Mouse (Mus musculus): ENCODE measurements around the gene Madcam1.
A peak's percentile ranks its signal among the peaks of the same experiment; 100 is the strongest.

Madcam1 gene

DNA sequence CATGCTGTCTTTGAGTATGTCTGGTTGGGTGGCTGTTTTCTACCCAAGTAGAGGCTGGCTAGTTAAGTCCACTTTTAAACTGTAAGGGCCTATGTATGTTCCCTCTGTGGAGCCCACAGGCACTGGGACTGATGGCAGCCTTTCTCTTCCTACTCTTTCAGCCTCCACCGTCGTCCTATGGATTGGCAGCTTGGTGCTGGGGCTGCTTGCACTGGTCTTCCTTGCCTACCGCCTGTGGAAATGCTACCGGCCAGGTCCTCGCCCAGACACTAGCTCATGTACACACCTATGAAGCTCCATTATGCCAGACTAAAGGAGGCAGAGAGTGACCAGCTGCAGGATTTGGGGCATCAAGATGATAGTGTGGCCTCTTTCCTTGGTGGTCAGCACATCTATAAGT, 3.7 kb downstream of the Madcam1 start:
- no peak for DNase-seq (ENCODE audit: low spot score)

DNA sequence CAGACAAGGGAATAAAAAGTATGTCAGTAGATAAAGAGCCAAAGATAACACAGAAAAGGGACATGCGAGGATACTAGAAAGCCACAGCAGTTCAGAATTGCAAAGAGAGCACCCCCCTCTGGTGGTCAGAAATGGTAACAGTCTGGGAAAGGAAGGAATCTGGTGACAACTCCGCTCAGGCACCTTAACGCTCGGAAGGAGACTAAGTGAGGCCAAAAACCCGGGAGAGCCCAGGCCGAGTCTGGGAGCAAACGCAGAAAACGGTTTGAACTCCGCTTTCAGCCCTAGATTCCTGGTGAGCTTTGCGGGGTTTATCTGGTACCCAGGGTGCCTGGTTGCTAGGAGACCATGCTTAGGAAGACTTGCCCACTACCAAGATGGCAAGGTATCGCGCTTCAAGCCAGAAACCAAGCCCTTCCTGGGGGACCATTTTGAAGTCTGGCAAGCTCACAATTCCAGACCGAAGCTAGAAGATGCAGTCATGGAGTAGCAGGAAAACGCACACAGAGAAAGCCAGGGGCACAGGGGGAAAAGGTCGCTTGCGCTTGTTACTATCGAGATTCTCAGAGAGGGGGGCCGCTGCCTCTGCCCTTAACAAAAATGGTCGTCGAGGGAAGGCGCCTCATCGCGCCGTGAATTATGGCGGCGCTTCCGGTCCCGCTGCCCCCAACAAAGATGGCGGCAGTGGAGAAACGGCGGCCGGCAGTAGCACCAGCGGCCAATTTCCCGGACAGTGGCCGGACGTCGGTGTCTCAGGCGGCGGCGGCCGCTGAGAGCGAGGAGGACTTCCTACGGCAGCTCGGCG, 4.6 kb downstream of the Madcam1 start, which contains the start of gene Tpgs1:
TSS of gene Tpgs1 (plus strand) at position 599 of the 805 bp plus-strand sequence.
- DNase-seq (ENCODE audit: low spot score), result peak; percentile 89

DNA sequence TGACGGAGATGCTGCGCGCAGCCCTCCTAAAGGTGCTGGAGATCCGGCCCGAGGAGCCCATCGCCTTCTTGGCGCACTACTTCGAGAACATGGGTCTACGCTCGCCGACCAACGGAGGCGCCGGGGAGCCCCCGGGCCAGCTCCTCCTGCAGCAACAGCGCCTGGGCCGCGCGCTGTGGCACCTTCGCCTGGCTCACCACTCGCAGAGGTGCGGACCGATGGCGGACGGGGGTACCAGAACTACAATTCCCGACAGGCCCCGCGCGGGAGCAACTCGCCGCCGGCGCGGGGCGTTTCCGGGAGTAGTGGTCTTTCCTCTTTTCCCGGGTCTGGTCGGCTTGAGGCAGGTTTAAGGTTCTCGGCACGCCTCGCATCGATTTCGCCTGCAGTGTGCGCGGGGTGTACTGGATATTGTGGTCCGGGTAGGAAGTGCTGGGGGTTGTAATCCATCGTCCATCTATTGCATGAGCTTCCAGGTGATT, 5.3 kb downstream of the Madcam1 start:
- DNase-seq (ENCODE audit: low spot score), result peak; percentile 90

DNA sequence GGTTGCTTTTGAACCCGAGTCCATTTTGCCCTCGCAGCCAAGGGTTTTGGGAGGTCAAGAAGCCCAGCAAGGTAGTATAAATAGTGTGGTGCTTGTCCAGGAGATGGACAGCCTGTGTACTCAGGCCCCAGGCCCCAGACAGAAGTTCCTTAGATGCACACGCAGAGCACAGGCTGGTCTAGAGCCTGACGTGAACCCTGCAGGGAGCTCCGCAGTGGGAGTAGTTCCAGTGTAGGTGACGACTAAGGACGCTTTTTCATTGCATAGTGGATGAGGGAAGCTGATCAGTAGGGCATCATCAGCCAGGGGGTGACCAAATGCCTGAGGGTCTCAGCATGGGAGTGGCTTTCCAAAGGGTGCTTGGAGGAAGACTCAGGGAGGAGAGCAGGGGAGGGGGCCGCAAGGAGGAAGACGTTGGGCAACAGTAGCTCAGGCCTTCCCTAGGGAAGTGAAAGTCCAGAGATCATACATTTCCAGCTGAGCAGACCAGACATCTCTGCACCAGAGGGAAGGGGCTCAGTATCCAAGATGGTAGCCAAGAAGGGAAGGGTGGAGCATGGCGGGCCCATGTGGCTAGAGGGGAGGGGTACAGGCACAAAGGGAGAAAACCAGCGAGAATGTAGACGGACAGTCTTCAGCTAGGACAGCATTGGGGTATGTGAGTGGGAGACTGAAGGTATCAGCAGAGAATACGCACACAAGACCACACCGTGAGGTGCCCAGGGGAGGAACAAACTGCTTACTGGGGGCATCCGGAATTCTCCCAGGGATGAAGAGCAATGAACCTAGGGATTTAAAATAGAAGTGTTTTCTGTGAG, 5.9 kb downstream of the Madcam1 start:
- no peak for DNase-seq (ENCODE audit: low spot score)

DNA sequence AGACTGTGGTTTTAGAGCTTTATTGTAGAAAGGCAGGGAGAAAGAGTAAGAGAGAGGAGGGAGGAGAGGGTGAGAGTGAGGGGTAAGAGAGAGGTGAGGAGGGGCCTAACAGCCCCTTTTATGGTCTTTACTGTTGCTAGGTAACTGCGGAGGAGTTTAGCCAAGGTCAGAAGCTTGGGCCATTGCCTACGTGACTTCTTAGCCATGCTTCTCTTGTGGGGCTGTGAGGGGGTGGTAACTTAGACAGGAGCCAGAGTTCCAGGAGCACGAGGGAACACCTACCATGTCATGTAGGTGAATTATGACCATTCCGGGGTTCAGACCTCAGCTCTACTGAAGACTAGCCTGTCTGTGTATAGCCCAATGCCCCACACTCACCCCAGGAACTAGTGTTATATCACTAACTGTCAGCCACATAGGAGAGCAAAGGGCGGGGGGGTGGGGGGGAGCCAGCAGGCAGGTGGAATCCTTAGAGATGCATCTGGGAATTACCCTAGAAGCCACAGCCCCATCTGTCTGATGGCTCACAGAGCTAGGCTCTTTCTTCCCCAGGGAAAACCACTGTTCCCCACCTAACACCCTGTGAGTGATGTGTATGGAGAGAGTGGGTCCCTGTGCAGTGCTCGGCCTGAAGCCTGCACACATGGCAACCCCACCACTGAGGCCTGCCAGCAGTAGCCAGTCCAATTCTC, 7.2 kb downstream of the Madcam1 start:
- no peak for DNase-seq (ENCODE audit: low spot score)

DNA sequence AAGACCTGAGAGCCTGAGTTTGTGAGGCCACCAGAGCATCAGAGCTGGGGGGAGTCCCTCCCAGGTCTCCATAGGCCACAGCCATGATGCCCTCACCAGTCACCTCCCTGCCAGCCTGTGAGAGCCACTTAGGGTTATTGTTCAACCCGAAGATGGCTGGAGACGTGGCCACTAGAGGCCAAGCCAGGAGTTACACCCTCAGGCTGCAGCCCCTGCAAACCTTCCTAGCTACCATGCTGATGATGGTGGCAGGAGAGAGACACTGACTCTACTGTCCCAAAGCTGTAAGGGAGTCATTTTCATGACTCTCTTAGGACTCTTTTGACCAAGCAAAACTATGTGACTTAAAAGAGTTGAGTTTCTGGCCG, 7.7 kb downstream of the Madcam1 start:
- no peak for DNase-seq (ENCODE audit: low spot score)

DNA sequence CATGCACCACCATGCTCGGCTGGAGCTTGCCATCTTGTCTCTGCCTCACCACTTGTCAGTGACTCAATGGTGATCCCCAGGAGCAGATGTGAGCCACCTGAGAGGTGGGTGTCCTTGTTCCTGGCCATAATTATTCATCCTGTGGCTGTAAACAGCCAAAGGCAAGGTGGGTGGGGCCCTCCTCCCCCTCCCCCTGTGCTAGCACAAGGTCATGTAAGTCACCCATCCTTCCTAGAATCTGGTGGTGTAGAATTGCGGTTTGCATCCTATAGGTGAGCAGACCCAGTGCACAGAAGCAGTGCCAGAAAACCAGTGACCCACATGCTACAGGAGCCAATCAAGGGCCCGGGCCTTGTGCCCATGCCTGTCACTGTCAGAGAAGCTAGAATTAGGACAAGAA, 8.7 kb downstream of the Madcam1 start:
- DNase-seq (ENCODE audit: low spot score), result no peak

DNA sequence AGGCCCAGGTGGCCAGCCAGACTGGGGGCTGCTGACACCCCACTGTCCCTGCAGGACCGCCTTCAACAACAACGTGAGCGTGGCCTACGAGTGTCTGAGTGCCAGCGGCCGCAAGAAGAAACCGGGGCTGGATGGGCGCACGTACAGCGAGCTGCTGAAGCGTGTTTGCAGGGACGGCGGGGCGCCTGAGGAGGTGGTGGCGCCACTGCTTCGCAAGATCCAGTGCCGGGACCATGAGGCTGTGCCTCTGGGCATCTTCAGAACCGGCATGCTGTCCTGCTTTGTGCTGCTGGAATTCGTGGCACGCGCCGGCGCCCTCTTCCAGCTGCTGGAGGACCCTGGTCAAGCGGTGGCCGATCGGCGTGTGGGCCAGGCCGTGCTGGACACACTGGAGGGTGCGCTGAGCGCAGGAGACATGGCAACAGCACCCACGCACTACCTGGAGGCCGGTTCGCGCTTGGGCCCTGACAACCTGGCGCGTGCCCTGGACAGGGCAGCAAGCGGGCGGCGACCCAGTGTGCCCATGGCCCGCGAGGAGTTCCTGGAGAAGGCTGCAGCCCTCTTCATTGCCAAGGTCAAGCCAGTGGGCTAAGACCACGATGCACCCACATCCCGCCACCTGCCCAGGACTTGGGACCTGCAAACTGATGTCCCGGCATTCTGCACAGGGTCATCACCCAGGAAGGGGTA, 11.1 kb downstream of the Madcam1 start:
- no peak for DNase-seq (ENCODE audit: low spot score)

DNA sequence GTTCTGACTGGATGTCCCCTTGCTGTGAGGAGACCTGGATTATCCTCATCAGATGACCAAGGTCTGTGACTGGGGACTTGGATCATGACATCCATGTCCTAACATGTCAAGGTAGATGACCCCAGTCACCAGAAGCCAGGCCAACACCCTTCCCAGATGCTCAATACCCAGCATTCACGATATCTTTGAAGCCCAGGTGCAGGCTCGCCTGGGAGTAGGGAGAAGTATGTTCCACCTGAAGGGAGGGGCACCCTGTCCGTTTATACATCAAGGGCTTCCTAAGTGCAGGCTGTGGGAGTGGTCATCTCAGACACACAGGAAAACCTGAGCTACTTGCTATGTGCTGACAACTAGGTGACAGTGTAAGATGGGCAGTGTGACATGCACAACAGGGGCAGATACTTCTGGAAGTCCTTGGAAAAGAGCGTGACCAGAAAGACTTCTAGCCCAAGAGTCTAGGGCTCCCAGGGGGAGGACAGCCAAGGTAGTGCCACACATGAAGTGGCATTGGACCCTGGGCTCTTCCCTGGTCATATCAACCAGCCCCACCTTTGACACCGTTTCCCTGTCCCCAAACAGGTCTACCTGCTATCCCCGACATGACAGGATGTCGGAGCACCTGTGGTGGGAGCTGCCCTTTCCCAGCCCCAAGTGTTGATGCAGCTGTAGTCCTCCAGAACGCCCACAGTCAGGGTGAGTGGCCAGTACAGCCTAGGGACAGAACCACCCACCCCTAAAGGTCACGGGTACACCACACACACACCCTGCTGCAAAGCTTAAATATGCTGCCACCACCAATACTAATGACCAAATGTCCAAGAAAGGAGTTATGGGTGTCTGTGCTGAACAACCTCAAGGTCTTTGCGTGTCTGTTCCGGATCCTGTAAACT, 16.5 kb downstream of the Madcam1 start:
- no peak for DNase-seq (ENCODE audit: low spot score)

DNA sequence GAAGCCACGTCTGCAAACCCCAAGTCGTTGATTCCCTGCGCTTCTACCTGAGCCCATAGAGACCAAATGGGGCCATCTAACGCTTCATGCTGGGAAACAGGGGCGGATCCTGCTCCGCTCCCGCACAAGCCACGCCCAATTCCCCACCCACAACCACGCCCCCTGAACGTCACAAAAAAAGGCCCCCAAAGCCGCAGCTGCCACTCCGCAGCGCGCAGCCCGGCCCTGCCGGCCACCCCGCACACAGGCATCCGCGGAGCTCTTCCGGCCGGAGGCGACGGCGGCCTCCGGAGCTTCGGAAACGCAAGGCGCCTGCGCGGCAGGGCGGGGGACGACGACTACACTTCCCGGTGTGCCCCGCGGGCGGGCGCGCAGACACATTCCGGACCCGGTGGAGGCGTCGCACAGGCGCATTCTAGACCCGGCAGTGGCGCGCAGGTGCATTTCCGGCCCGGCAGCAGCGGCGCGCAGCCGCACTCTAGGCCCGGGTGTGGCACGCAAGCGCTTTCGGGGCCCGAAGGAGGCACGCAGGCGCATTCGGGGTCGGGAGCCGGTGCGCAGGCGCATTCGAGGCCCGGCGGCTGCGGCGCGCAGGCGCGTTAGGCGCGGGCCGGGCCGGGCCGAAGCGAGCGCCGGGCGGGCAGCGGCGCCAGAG, 17.4 kb downstream of the Madcam1 start, which contains the start of gene Cdc34:
TSS of gene Cdc34 (plus strand) at position 605 of the 655 bp plus-strand sequence.
- peak; percentile 99 for DNase-seq (ENCODE audit: low spot score)

DNA sequence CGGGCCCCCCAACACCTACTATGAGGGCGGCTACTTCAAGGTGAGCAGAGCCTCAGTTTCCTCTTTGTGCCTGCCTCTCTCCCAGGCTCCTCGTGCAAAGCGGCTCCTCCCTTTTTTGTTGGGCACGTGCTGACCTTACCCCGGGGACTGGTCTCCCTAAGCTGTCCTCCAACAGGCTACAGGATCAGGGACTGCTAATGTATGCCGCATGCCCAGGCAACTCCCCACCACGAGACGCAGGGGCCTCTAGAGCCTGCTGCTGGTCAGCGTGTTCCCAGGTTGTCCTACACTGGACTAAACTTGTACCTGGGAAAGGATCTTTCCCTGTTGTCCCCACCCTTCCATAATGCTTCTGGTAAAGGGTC, 18.2 kb downstream of the Madcam1 start:
- DNase-seq (ENCODE audit: low spot score), result no peak

DNA sequence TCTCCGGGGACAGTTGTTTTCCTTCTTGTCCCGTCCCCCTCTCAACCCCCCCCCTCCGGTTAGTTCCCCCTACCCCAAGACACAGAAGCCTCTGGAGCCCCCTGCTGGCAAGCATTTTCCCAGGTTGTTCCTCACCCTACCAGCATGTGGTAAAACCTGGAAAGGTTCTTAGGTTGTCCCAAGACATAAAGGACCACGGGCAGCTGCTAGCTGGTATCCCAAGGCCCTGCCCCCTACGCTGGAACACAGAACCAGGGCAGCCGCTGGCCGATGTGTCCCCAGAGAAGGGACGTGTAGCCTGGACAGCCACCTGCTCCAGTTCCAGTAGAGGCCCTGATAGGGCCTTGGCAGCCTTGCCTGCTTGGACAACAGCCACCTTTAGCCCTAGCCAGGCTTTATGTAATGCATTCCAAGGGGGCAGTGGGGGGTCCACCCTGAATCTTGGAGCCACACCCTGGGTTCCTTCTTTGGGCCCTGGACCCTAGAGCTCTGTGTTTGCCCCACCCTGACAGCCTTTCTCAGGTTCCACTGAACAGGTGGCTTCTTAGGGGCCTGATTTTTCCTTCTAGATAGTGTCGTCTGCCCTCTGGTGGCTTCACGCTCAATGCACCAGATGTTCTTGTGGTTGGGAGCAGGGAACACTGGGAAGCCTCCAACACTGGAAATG, 18.7 kb downstream of the Madcam1 start:
- DNase-seq (ENCODE audit: low spot score), result no peak

DNA sequence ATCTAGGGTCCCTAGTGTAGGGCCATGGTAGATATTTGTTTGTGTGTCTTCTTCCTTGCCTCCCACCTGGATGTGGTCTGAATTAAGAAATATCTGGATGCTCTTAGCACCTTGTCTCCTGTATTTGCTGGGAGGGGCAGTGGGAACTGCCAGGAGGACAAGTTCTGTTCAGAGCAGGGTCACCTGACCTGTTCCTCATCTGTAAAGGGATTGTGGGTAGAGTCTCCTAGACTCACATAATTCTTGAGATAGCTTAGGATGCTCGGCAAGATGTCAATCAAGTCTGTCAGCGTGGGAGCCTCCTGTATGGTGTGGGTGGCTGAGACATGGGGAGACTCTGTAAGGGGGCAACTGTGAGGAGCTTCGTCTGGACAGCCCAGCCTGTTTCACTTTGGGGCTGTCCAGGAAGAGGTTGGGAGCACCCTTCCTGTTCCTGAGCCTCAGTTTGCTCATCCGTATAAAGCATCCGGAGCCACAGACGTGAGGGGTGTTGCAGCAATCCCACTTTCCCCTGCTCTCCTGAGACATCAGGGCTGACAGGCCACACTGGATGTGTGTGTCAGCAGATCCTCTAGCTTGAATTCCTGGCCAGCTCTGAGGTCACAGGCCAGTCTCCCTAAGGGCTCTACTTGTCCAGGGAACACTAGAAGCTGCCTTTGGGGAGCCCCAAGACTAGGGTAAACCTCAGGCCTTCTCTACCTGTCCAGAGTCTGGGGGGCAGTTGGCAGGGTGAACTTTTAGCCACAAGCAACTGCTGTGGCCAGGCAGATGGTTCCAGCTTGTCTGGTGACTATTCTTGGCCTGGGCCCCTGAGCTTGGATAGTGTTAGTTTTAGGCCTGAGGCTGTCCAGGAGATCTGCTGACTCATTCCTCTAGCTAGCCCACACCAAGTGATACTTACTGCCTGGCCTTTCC, 19.6 kb downstream of the Madcam1 start:
- DNase-seq (ENCODE audit: low spot score), result no peak

DNA sequence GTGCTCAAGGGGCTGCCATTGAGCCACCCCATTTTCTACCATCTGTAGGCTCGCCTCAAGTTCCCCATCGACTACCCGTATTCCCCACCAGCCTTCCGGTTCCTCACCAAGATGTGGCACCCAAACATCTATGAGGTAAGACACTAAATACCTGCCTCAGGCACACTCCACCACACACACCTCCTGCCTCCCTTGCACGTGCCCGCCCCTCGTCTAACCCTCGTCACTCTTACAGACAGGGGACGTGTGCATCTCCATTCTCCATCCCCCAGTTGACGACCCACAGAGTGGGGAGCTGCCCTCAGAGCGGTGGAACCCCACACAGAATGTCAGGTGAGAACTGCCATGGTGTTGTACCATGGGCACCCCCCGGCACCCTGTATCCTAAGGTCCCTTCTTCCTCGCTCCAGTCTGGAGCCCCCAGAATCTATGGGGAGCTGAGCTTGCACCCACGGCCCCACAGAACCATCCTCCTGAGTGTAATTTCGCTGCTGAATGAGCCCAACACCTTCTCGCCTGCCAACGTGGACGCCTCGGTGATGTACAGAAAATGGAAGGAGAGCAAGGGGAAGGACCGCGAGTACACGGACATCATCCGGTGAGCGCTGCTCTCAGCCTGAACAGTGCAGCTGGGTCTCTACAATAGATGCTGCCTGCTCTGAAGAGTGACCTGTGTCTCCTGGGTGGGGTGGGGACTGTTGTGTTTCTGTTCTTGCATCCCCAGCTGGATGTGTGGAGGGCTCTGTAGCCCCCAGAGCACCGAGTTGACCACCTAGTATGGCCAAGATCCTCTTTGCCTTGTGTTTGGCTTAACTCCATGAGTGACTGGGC, 20.6 kb downstream of the Madcam1 start:
- no peak for DNase-seq (ENCODE audit: low spot score)

DNA sequence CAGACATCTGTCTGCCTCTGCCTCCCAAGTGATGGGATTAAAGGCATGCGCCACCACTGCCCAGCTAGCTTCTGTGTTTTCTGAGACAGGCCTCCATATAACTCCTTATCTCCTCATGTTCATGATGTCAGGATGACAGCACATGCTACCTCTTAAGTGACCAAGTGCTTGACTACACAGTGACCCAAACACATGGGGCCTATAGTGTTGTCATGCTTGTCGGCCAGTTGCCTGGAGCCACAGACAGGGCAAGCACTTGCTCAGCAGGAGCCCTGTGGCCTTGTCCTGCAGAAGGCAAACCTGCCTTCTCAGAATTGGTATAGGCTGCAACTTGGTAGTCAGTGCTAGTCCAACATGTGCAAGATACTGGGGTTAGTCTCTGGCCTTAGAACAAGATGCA, 21.9 kb downstream of the Madcam1 start:
- no peak for DNase-seq (ENCODE audit: low spot score)

DNA sequence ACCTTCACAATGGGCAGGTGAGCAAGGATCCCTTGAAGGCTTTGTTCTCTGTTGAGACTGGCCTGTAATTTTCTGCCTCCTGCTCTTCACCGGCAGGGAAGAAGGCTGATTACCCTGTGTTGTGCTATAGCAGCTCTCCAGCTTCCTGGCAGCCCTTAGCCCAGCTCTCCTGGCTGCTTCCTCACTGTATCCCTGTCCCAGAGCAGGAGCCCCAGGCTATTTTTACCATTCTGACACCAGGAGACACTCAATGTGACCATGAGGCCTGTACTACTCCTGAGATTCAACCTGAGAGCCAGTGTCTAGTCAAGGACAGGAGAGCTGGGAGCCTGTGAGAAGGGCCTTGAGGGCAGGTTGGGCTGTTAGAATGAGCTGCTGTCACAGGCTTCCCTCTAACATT, 22.3 kb downstream of the Madcam1 start:
- no peak for DNase-seq (ENCODE audit: low spot score)

DNA sequence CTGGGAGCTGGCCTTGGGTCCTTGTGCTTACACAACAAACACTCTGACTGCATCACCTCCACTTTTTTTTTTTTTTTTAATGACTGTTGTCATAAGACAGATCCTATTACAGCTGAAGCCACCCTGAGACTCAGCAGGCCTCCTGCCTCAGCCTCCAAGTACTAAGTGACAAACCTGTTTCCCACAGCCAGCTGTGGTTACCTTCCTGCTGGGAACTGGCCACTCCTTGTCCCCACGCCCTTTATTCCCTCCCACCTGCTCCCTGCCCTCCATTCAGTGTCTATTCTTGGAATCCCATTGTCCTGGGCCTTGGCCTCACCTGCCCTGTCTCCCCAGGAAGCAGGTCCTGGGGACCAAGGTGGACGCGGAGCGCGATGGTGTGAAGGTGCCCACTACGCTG, 23.2 kb downstream of the Madcam1 start:
- no peak for DNase-seq (ENCODE audit: low spot score)

DNA sequence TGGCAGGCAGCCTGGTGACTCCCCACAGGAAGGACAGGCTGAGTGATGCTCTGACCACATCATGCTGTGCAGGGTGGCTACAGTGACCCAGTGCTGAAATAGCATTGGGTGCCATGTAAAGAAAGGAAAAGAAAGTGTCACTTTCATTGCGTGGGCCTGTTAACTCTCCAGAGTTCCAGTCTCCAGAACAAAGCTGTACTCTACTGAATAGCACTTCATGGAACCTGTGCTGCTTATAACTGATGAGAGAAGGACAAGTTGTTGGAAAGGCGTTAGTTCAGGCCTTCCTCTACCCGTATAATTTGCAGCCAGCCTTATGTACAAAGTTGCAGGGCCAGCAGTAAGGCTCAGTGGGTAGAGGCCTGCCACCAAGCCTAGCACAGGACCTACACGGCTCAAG, 24.4 kb downstream of the Madcam1 start, which contains the start of gene Gzmm:
TSS of gene Gzmm (plus strand) at position 301 of the 400 bp plus-strand sequence.
- no peak for DNase-seq (ENCODE audit: low spot score)

Measured in testis, postnatal 14 days (tissue).